Mouse (Mus musculus) erythroblast, embryonic 14.5 days (primary cell): Measurements from ENCODE around the gene Ptcra. TPM values are rescaled to one million over a fixed set of nuclear protein-coding genes. Genes with fewer than 3 reads are reported as not detected.

Experiments
- H3K27me3 ChIP-seq: 2 replicates; pipeline ENCODE4 v1.6.1; 2012; ENCODE audit warnings: inconsistent platforms; ENCODE audit not compliant: control insufficient read depth
- H3K36me3 ChIP-seq: 2 replicates; pipeline ENCODE4 v1.6.1; 2012; ENCODE audit warnings: mild to moderate bottlenecking, inconsistent platforms; ENCODE audit not compliant: control insufficient read depth
- H3K4me1 ChIP-seq: 2 replicates; pipeline ENCODE4 v1.6.1; 2012; ENCODE audit warnings: inconsistent platforms; ENCODE audit not compliant: control insufficient read depth
- H3K4me3 ChIP-seq: replicated peaks from 2 replicates; pipeline ENCODE3; 2012; ENCODE audit warnings: moderate library complexity, mild to moderate bottlenecking, inconsistent platforms
- H3K9me3 ChIP-seq: 2 replicates; pipeline ENCODE4 v1.6.1; 2012; ENCODE audit warnings: low read length, inconsistent platforms, mixed read lengths; ENCODE audit not compliant: control insufficient read depth
- GATA1 ChIP-seq: IDR thresholded peaks from 2 replicates; pipeline ENCODE4 v1.6.1; 2012; ENCODE audit warnings: low read length, inconsistent platforms, mixed read lengths
- TAL1 ChIP-seq: IDR thresholded peaks from 3 replicates; pipeline ENCODE4 v1.6.1; 2012; ENCODE audit warnings: low read length, inconsistent platforms, mixed read lengths
- polyA plus RNA-seq: library from polyadenylated mRNA; stranded (reverse); fragments of >175 nt; gene quantifications from 2 replicates; pipeline ENCODE4 v1.2.3, GENCODE M21; 2012

Gene Ptcra
- polyA plus RNA-seq, 1 experiment = not detected

DNA sequence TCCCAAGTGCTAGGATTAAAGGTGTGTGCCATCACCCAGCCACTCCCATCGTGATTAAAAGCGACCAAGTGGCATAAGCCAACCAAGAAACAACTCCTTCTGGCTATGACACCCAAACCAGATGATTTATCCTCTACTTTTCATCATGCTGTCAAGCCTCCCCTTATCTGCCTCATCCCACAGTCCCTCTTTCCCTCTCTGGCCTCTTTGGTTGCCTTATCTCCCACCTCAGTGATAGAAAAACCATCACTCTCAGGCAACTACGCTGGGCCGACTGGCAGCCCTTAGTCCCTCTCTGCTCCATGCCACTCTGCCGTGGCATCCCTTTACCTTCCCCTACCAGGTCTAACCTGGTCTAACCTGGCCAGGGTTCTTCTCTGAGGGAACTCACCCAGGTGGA, 23.4 kb upstream of the Ptcra start:
- peaks cover 21% of the 10 kb centered on the region for H3K4me1 ChIP-seq
- peak overlapping the region; percentile 14 for H3K4me3 ChIP-seq
- no peaks in the 10 kb centered on the region for H3K36me3 ChIP-seq
- H3K9me3 ChIP-seq = peaks cover 2% of the 10 kb centered on the region
- peak; percentile 37; the same call in 2 of the 3 replicates for TF ChIP-seq TAL1
- peak; percentile 37; the same call in 1 of the 2 replicates for TF ChIP-seq GATA1
- H3K27me3 ChIP-seq = peaks cover 2% of the 10 kb centered on the region; the same call in 1 of the 2 replicates

DNA sequence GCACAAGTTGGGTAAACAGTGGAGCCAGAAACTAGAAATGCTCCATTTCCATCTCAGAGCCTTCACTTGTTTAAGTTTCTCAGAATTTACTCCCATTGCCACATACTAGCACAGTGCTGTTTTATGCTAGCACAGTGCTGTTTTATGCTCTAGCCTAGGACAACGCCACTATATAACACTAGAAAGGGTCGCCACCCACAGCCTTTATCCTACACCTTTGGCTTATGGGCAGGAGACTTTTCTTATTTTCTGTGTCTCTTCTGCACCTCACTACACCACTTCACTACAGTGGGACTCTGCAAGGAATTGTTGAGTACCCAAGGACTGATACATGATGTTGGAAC, 19.7 kb upstream of the Ptcra start:
- Histone ChIP-seq H3K27me3 (no peaks in the 10 kb centered on the region), H3K36me3 (peaks cover 26% of the 10 kb centered on the region), H3K4me3 (peak overlapping the region; percentile 95), H3K9me3 (peaks cover 2% of the 10 kb centered on the region), H3K4me1 (peaks cover 29% of the 10 kb centered on the region)
- TF ChIP-seq GATA1 = no peak
- TF ChIP-seq TAL1 = no peak

DNA sequence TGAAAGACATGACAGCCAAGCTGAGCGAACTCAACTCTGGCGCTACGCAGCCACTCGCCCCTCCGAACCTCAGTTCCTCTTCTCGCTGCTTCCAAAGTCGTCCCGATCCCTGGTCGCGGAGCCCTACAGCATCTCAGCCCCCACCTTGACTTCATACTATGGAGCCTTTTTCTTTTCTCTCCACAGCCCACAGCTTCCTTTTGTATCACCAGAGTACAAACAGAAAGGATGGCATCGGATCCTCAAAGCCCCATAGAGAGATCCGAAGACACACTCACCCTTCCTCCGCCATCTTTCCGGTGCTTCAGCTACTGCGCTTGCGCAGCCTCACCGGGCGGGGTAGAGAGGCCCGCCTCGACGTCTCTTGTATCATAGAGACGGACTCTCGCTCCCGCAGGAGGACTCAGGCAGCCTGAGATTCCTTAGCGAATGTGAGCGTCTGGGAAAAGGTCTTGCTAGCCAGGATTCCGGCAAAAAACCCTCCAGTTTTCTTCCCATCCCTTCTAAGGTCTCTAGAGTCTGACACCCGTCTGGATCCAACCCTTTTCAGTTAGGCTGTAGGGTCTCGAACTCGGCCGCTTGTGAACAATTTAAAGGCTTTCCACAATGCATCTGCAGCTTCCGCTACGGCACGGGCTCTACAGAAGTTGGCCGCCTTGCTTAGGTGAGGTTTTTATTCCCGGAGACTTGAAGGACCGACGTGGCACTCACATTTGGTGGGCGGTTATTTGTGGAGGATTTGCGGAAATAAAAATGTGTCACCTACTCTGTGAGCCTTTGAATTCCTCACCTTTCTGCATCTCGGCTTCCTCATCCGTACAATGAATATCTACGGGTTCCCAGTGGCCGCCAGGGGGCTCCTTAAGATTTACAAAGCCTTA, 19.1 kb upstream of the Ptcra start, which contains the start of gene Rpl7l1:
TSS of gene Rpl7l1 (minus strand) at position 332 of the 881 bp plus-strand sequence.
- TF ChIP-seq TAL1 (no peak), GATA1 (no peak)
- Histone ChIP-seq H3K4me3 (peak within 1 kb of the TSS; percentile 95), H3K27me3 (no peaks in the 10 kb centered on the region)

DNA sequence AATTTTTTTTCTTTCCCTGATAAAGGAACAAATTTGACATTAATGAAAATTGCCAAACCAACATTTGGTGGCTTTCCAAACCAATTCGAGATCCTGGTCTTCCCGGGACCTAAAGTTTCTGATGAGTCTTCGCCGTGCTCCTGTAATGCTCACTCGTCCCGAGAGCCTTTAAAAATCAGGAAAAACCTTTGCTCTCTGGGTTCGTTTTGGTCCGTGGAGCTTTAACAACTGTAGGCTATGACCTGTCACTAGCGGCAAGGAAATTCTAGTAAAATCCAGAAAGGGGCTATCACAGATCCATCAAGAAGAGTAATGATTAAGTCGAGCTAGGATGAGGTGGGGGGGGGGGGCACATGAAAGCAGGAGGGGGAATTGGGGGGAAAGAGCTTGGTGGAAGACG, 18.4 kb upstream of the Ptcra start:
- Histone ChIP-seq H3K27me3 (no peaks in the 10 kb centered on the region), H3K4me3 (peak overlapping the region; percentile 95), H3K36me3 (peaks cover 38% of the 10 kb centered on the region), H3K4me1 (peaks cover 21% of the 10 kb centered on the region), H3K9me3 (peaks cover 2% of the 10 kb centered on the region)
- TF ChIP-seq GATA1 (no peak), TAL1 (no peak)

More for the DNA sequence above, 19.1 kb upstream of the Ptcra start, which contains the start of gene Rpl7l1:
- Histone ChIP-seq H3K4me1 (peaks cover 28% of the 10 kb centered on the region), H3K9me3 (peaks cover 2% of the 10 kb centered on the region), H3K36me3 (peaks cover 32% of the 10 kb centered on the region)

DNA sequence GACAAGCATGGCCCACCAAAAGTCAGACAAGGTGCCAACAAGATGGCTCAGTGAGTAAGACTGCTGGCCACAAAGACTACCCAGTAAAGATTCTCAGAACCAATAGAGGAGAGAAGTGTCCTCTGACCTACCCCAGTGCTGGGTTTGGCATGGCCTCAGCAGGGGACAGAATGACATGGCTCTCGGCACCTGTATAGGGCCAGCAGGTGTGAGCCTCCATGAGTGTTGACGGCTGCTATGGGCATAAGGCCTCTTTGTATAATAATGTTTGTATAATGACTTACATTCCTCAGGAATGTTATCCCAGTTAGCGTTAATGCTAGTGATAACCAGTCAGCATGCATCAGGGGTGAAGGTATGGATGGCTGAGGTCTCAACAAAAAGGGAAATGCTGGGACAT, 12.6 kb upstream of the Ptcra start:
- H3K9me3 ChIP-seq = no peaks in the 10 kb centered on the region

DNA sequence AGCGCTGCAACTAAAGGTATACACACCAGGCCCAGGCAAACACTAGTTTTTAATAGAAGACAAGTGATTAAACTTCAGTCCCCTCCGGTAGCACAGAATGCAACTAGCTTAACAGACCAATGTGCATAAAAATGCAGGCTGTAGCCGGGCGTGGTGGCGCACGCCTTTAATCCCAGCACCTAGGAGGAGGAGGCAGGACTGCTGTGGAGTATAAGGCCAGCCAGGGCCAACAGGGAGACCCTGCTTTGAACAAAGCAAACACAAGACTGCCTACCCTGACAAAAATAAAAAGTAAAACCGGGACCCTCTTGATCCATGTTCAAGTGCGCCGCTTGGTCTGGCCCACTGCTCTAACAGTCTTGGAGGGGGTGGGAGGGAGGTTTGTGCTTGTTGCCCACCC, 11.6 kb upstream of the Ptcra start:
- no peaks in the 10 kb centered on the region for H3K27me3 ChIP-seq
- peaks cover 61% of the 10 kb centered on the region for H3K36me3 ChIP-seq
- H3K4me3 ChIP-seq = no peak overlapping the region
- no peak for TF ChIP-seq GATA1
- no peak for TF ChIP-seq TAL1
- no peaks in the 10 kb centered on the region for H3K9me3 ChIP-seq
- H3K4me1 ChIP-seq = peaks cover 29% of the 10 kb centered on the region

More for the DNA sequence above, 12.6 kb upstream of the Ptcra start:
- Histone ChIP-seq H3K27me3 (no peaks in the 10 kb centered on the region), H3K4me1 (peaks cover 29% of the 10 kb centered on the region), H3K36me3 (peaks cover 68% of the 10 kb centered on the region), H3K4me3 (no peak overlapping the region)
- TF ChIP-seq TAL1 = no peak
- no peak for TF ChIP-seq GATA1

DNA sequence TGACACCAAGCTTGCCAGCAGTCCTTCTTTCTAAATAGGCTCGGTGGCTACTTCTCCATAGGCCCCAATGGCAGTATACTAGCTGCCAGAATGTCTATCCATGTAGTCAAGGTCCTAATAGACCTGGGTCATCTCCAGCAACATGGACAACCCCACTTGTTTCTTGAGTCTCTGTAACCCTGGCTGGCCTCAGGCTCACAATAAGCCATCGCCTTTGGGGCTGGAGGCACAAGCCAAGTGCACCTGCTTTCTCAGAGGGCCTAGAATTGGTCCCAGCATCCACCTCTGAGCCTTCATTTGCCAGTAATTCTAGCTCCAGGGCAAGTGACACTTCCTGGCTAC, 10.6 kb upstream of the Ptcra start:
- Histone ChIP-seq H3K9me3 (no peaks in the 10 kb centered on the region), H3K36me3 (peaks cover 51% of the 10 kb centered on the region), H3K4me3 (peak overlapping the region; percentile 19), H3K27me3 (no peaks in the 10 kb centered on the region), H3K4me1 (peaks cover 29% of the 10 kb centered on the region)
- no peak for TF ChIP-seq GATA1
- no peak for TF ChIP-seq TAL1

DNA sequence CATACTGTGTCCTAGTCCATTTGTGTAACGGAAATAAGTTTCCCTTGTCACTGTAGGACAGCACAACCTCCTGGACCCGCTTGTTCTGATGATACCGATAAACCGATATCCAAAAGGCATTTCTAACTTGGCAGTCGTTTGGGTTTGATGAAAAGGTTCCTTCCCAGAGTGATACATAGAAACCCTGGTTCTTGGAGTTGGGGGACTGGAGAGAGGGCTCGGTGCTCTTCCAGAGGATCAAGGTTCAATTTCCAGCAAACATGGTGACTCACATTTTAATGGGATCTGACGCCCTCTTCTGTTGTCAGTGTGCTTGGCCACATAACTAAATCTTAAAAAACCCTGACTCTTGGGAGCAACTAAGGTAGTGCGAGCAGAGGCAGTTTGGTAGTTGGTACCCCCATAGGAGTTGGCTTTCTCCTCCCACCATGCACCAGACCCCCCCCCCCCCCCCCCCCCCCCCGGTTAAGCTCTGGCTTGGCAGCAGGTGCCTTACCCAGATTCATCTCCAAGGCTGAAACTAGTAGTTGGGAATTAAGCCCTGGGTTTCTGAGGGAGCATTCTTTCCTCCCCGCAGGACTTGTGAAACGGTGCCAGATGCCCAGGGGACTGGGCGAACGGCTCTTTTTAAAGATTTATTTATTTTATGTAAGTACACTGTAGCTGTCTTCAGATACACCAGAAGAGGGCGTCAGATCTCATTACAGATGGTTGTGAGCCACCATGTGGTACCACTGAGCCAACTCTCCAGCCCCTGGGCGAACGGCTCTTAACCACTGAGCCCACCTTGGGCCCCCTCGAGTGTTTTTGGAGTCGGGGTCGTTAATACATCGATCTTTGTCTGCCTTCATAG, 10.0 kb upstream of the Ptcra start:
- H3K4me3 ChIP-seq = peak overlapping the region; percentile 93
- peaks cover 45% of the 10 kb centered on the region for H3K36me3 ChIP-seq
- no peaks in the 10 kb centered on the region for H3K27me3 ChIP-seq
- peaks cover 29% of the 10 kb centered on the region for H3K4me1 ChIP-seq
- no peak for TF ChIP-seq TAL1
- H3K9me3 ChIP-seq = no peaks in the 10 kb centered on the region
